Comparison of ENCODE assay signal across 9 mouse cellular contexts in the genomic region with DNA sequence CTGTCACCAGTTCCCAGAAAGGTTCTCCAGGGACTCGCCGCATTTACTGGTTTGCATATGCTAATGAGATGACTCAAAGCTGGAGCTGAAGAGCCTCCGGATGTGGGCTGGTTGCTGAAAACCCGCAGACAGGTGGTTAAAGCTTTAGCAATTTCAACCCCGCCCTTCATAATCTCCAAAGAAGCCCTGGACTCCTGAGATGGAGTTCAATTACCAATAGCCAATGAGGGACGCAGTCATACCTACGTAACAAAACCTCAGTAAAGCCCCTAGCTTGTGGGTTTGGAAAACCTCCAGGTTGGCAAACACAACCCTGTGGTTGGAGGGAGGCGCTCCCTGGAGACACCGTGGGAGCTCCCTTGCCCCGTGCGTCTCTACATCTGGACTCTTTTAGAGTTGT. TPM values are rescaled to one million over a fixed set of nuclear protein-coding genes. Genes with fewer than 3 reads are reported as not detected.
DNase-seq lines count a peak whose midpoint lies in the region; ATAC-seq and TF ChIP-seq lines count a peak whose summit lies in the region.
"Had no signal": no experiment of that assay in that cellular context is flagged by ENCODE, and none has a peak within 500 bp of the region (broad histone marks: within the 10 kb centered on the region; RNA-seq: fewer than 3 reads in every experiment).

No protein-coding gene starts in this region.

- H3K4me1 ChIP-seq in hindbrain, embryonic 16.5 days (ENCODE audit: control insufficient read depth, insufficient read depth, low read depth, low read length), result no peaks in the 10 kb centered on the region
- peaks cover 5% of the 10 kb centered on the region for H3K4me1 ChIP-seq in hindbrain, embryonic 10.5 days (replicated peaks)
- peaks cover 8% of the 10 kb centered on the region; the same call in 1 of the 2 replicates for H3K4me1 ChIP-seq in liver, embryonic 12.5 days
- H3K4me1 ChIP-seq in forebrain, embryonic 10.5 days, result peaks cover 7% of the 10 kb centered on the region

- 11% methylated on average over 11 of the region's 11 CpGs for WGBS in hindbrain, embryonic 16.5 days
- WGBS in hindbrain, embryonic 10.5 days, result 18% methylated on average over 11 of the region's 11 CpGs
- 4% methylated on average over 11 of the region's 11 CpGs for WGBS in liver, embryonic 12.5 days (ENCODE audit: insufficient replicate concordance)
- WGBS in forebrain, embryonic 10.5 days, result 18% methylated on average over 11 of the region's 11 CpGs

- peaks cover 3% of the 10 kb centered on the region; the same call in 1 of the 2 replicates for H3K9me3 ChIP-seq in hindbrain, embryonic 16.5 days (ENCODE audit: control insufficient read depth, low read length)
- peaks cover 10% of the 10 kb centered on the region for H3K9me3 ChIP-seq in hindbrain, embryonic 10.5 days
- H3K9me3 ChIP-seq in liver, embryonic 12.5 days (replicated peaks), result peaks cover 4% of the 10 kb centered on the region; the same call in 1 of the 2 replicates
- H3K9me3 ChIP-seq in forebrain, embryonic 10.5 days, result peaks cover 9% of the 10 kb centered on the region

- no peak overlapping the region for H3K9ac ChIP-seq in hindbrain, embryonic 16.5 days (ENCODE audit: low read depth, low read length)
- no peak overlapping the region for H3K9ac ChIP-seq in liver, embryonic 12.5 days

- intact Hi-C loops in gastrocnemius, adult 2 months (cut with DNase I), result loop anchor here (5.0 kb wide), 1 partner anchor 120 kb away; the partner anchor contains the start of gene Rbpjl

- H3K36me3 ChIP-seq in hindbrain, embryonic 16.5 days (ENCODE audit: control insufficient read depth, insufficient read depth, low read length), result no peaks in the 10 kb centered on the region
- no peaks in the 10 kb centered on the region for H3K36me3 ChIP-seq in hindbrain, embryonic 10.5 days
- no peaks in the 10 kb centered on the region for H3K36me3 ChIP-seq in liver, embryonic 12.5 days
- no peaks in the 10 kb centered on the region for H3K36me3 ChIP-seq in splenic B cell, adult 2 months (ENCODE audit: control insufficient read depth, insufficient read depth, low read length, poor library complexity, severe bottlenecking)
- no peaks in the 10 kb centered on the region for H3K36me3 ChIP-seq in forebrain, embryonic 10.5 days (replicated peaks)

- no peak overlapping the region for H3K27ac ChIP-seq in hindbrain, embryonic 16.5 days (ENCODE audit: low read depth, low read length)
- H3K27ac ChIP-seq in hindbrain, embryonic 10.5 days, result no peak overlapping the region
- H3K27ac ChIP-seq in liver, embryonic 12.5 days, result no peak overlapping the region
- H3K27ac ChIP-seq in forebrain, embryonic 10.5 days, result no peak overlapping the region
- no peak overlapping the region for H3K27ac ChIP-seq in gastrocnemius, adult 2 months

- H3K4me3 ChIP-seq in hindbrain, embryonic 16.5 days (ENCODE audit: low read length), result no peak overlapping the region
- H3K4me3 ChIP-seq in hindbrain, embryonic 10.5 days, result no peak overlapping the region
- no peak overlapping the region for H3K4me3 ChIP-seq in liver, embryonic 12.5 days
- H3K4me3 ChIP-seq in forebrain, embryonic 10.5 days, result no peak overlapping the region
- H3K4me3 ChIP-seq in gastrocnemius, adult 2 months, result no peak overlapping the region

- no peaks in the 10 kb centered on the region for H3K27me3 ChIP-seq in hindbrain, embryonic 16.5 days (replicated peaks; ENCODE audit: control insufficient read depth, insufficient read depth, low read length)
- peaks cover 15% of the 10 kb centered on the region; the same call in 1 of the 2 replicates for H3K27me3 ChIP-seq in hindbrain, embryonic 10.5 days (ENCODE audit: insufficient read depth, poor library complexity, severe bottlenecking)
- H3K27me3 ChIP-seq in liver, embryonic 12.5 days (replicated peaks), result peaks cover 31% of the 10 kb centered on the region
- no peaks in the 10 kb centered on the region for H3K27me3 ChIP-seq in splenic B cell, adult 2 months (ENCODE audit: control insufficient read depth, insufficient read depth, low read length, poor library complexity, severe bottlenecking)
- peaks cover 9% of the 10 kb centered on the region for H3K27me3 ChIP-seq in forebrain, embryonic 10.5 days (ENCODE audit: poor library complexity, severe bottlenecking)

- no peak for DNase-seq in hindbrain, embryonic 10.5 days (ENCODE audit: low spot score)
- peak; percentile 90 for DNase-seq in Muller cell, postnatal 12 days (ENCODE audit: inconsistent ontology term)
- peak; percentile 92 for DNase-seq in splenic B cell, adult 2 months (ENCODE audit: low read depth, low spot score)
- DNase-seq in MN1 (ENCODE audit: low spot score), result no peak
- DNase-seq in forebrain, embryonic 10.5 days (ENCODE audit: extremely low spot score, low spot score), result no peak
- DNase-seq in gastrocnemius, adult 2 months, result no peak

- ATAC-seq in hindbrain, embryonic 16.5 days, result no peak
- no peak for ATAC-seq in liver, embryonic 12.5 days

- no peak for TF ChIP-seq CTCF in gastrocnemius, adult 2 months (IDR thresholded peaks at IDR 0.05)

- peak overlapping the region; percentile 18 for H3K4me2 ChIP-seq in hindbrain, embryonic 16.5 days (ENCODE audit: low read length)
- H3K4me2 ChIP-seq in liver, embryonic 12.5 days, result 0 out of 2 replicates have a peak overlapping the region, but pooled peaks have one; percentile 11

RNA-seq across cellular contexts. Expression of gene Pigt, which starts 24.5 kb away (rescaled TPM):
- 97.7 and 101 TPM in 2 replicates for polyA plus RNA-seq in hindbrain, embryonic 16.5 days (2015; fragmentation: Nextera tagmentation; extraction: Ambion mirVana)
- polyA plus RNA-seq in hindbrain, embryonic 10.5 days (2016; fragmentation: Nextera tagmentation; extraction: Ambion mirVana), result 39.7 and 48.8 TPM in 2 replicates
- polyA plus RNA-seq in liver, embryonic 12.5 days (2016; fragmentation: Nextera tagmentation; extraction: Ambion mirVana), result 29.7 and 30.3 TPM in 2 replicates
- polyA plus RNA-seq in forebrain, embryonic 10.5 days (2016; fragmentation: Nextera tagmentation; extraction: Ambion mirVana), result 38.5 and 42.0 TPM in 2 replicates
- 10 to 100 TPM; 27.2 to 33.5 TPM for total RNA-seq in gastrocnemius, adult 2 months (2021)

RNA-seq across cellular contexts. Expression of gene Dbndd2, which starts 35.9 kb away (rescaled TPM):
- polyA plus RNA-seq in hindbrain, embryonic 16.5 days (2015; fragmentation: Nextera tagmentation; extraction: Ambion mirVana), result 23.8 and 27.3 TPM in 2 replicates
- polyA plus RNA-seq in hindbrain, embryonic 10.5 days (2016; fragmentation: Nextera tagmentation; extraction: Ambion mirVana), result 1.9 and 3.3 TPM in 2 replicates
- 0.94 and 1.7 TPM in 2 replicates for polyA plus RNA-seq in liver, embryonic 12.5 days (2016; fragmentation: Nextera tagmentation; extraction: Ambion mirVana)
- 3.1 and 4.8 TPM in 2 replicates for polyA plus RNA-seq in forebrain, embryonic 10.5 days (2016; fragmentation: Nextera tagmentation; extraction: Ambion mirVana)
- 10 to 100 TPM; 12.9 to 25.5 TPM for total RNA-seq in gastrocnemius, adult 2 months (2021)

RNA-seq across cellular contexts. Expression of gene Wfdc2, which starts 40.4 kb away (rescaled TPM):
- polyA plus RNA-seq in hindbrain, embryonic 16.5 days (2015; fragmentation: Nextera tagmentation; extraction: Ambion mirVana), result 2.9 TPM in 2 replicates
- 27.6 and 64.4 TPM in 2 replicates for polyA plus RNA-seq in hindbrain, embryonic 10.5 days (2016; fragmentation: Nextera tagmentation; extraction: Ambion mirVana)
- 2.1 and 3.2 TPM in 2 replicates for polyA plus RNA-seq in liver, embryonic 12.5 days (2016; fragmentation: Nextera tagmentation; extraction: Ambion mirVana)
- polyA plus RNA-seq in forebrain, embryonic 10.5 days (2016; fragmentation: Nextera tagmentation; extraction: Ambion mirVana), result 57.8 and 71.3 TPM in 2 replicates
- total RNA-seq in gastrocnemius, adult 2 months (2021), result not detected

RNA-seq across cellular contexts. Expression of gene Trp53tg5, which starts 48.3 kb away (rescaled TPM):
- not detected in 2 replicates for polyA plus RNA-seq in hindbrain, embryonic 16.5 days (2015; fragmentation: Nextera tagmentation; extraction: Ambion mirVana)
- not detected in 2 replicates for polyA plus RNA-seq in hindbrain, embryonic 10.5 days (2016; fragmentation: Nextera tagmentation; extraction: Ambion mirVana)
- polyA plus RNA-seq in liver, embryonic 12.5 days (2016; fragmentation: Nextera tagmentation; extraction: Ambion mirVana), result not detected in 2 replicates
- not detected in 2 replicates for polyA plus RNA-seq in forebrain, embryonic 10.5 days (2016; fragmentation: Nextera tagmentation; extraction: Ambion mirVana)
- not detected for total RNA-seq in gastrocnemius, adult 2 months (2021)
- polyA plus RNA-seq: intestine, embryonic 14.5 days had no signal

RNA-seq across cellular contexts. Expression of gene Spint3, which starts 51.4 kb away (rescaled TPM):
- not detected in 2 replicates for polyA plus RNA-seq in hindbrain, embryonic 16.5 days (2015; fragmentation: Nextera tagmentation; extraction: Ambion mirVana)
- not detected in 2 replicates for polyA plus RNA-seq in hindbrain, embryonic 10.5 days (2016; fragmentation: Nextera tagmentation; extraction: Ambion mirVana)
- polyA plus RNA-seq in liver, embryonic 12.5 days (2016; fragmentation: Nextera tagmentation; extraction: Ambion mirVana), result not detected in 2 replicates
- polyA plus RNA-seq in forebrain, embryonic 10.5 days (2016; fragmentation: Nextera tagmentation; extraction: Ambion mirVana), result not detected in 2 replicates
- total RNA-seq in gastrocnemius, adult 2 months (2021), result not detected
- polyA plus RNA-seq: intestine, embryonic 14.5 days had no signal

Comparison
In these comparisons a context has a peak if more than half of its experiments do, and no peak if none do; other contexts are left out.
1. DNase-seq: peak in Muller cell, postnatal 12 days (single experiment) and splenic B cell, adult 2 months (single experiment); none in hindbrain, embryonic 10.5 days (single experiment), MN1 (single experiment), forebrain, embryonic 10.5 days (single experiment) and gastrocnemius, adult 2 months (single experiment).